ENCODE assay signal across 20 mouse cellular contexts in genomic region chr3:94921104-94921503, GRCm38 (mm10). TPM values are rescaled to one million over a fixed set of nuclear protein-coding genes. Genes with fewer than 3 reads are reported as not detected.
A peak's percentile ranks its signal among the peaks of the same experiment; 100 is the strongest.
DNase-seq lines count a peak whose midpoint lies in the region; ATAC-seq lines count a peak whose summit lies in the region.
"Had no signal": no experiment of that assay in that cellular context is flagged by ENCODE, and none has a peak within 500 bp of the region (broad histone marks: within the 10 kb centered on the region; RNA-seq: fewer than 3 reads in every experiment).

No protein-coding gene starts in this region.

- no peak overlapping the region for H3K4me3 ChIP-seq in forebrain, embryonic 14.5 days (ENCODE audit: low read depth, low read length)
- no peak overlapping the region for H3K4me3 ChIP-seq in forebrain, embryonic 13.5 days
- H3K4me3 ChIP-seq in kidney, embryonic 16.5 days (ENCODE audit: low read length) = no peak overlapping the region
- H3K4me3 ChIP-seq: erythroblast, embryonic 14.5 days; forebrain, embryonic 15.5 days; hindbrain, embryonic 12.5 days; midbrain, embryonic 12.5 days; neural tube, embryonic 13.5 days; stomach, embryonic 15.5 days had no signal

- no peaks in the 10 kb centered on the region for H3K9me3 ChIP-seq in forebrain, embryonic 14.5 days (replicated peaks; ENCODE audit: control insufficient read depth, low read length)
- H3K9me3 ChIP-seq in forebrain, embryonic 13.5 days (replicated peaks) = no peaks in the 10 kb centered on the region
- no peaks in the 10 kb centered on the region for H3K9me3 ChIP-seq in kidney, embryonic 16.5 days (ENCODE audit: low read length)
- H3K9me3 ChIP-seq: forebrain, embryonic 15.5 days; hindbrain, embryonic 12.5 days; midbrain, embryonic 12.5 days; neural tube, embryonic 13.5 days; stomach, embryonic 15.5 days had no signal

- ATAC-seq in forebrain, embryonic 14.5 days = no peak
- no peak for ATAC-seq in forebrain, embryonic 13.5 days
- ATAC-seq in kidney, embryonic 16.5 days (ENCODE audit: low FRiP score, low TSS enrichment) = no peak
- ATAC-seq: forebrain, embryonic 15.5 days; liver, postnatal 0 days had no signal

- H3K27me3 ChIP-seq in forebrain, embryonic 14.5 days (replicated peaks; ENCODE audit: control insufficient read depth, insufficient read depth, low read length) = no peaks in the 10 kb centered on the region
- no peaks in the 10 kb centered on the region for H3K27me3 ChIP-seq in forebrain, embryonic 13.5 days
- no peaks in the 10 kb centered on the region for H3K27me3 ChIP-seq in kidney, embryonic 16.5 days (ENCODE audit: insufficient read depth, low read length)
- H3K27me3 ChIP-seq: forebrain, embryonic 15.5 days; hindbrain, embryonic 12.5 days; midbrain, embryonic 12.5 days; neural tube, embryonic 13.5 days; stomach, embryonic 15.5 days had no signal

- H3K9ac ChIP-seq in forebrain, embryonic 14.5 days (ENCODE audit: low read length) = no peak overlapping the region
- H3K9ac ChIP-seq in forebrain, embryonic 13.5 days = no peak overlapping the region
- H3K9ac ChIP-seq in kidney, embryonic 16.5 days (replicated peaks; ENCODE audit: low read length) = no peak overlapping the region
- H3K9ac ChIP-seq: forebrain, embryonic 15.5 days; hindbrain, embryonic 12.5 days; liver, postnatal 0 days; midbrain, embryonic 12.5 days; neural tube, embryonic 13.5 days; stomach, embryonic 15.5 days had no signal

- H3K27ac ChIP-seq in forebrain, embryonic 14.5 days (ENCODE audit: low read depth, low read length) = no peak overlapping the region
- no peak overlapping the region for H3K27ac ChIP-seq in forebrain, embryonic 13.5 days
- no peak overlapping the region for H3K27ac ChIP-seq in kidney, embryonic 16.5 days (ENCODE audit: low read length)
- H3K27ac ChIP-seq: forebrain, embryonic 15.5 days; hindbrain, embryonic 12.5 days; midbrain, embryonic 12.5 days; neural tube, embryonic 13.5 days; stomach, embryonic 15.5 days had no signal

- 46% methylated on average over 3 of the region's 3 CpGs for WGBS in forebrain, embryonic 14.5 days
- WGBS in forebrain, embryonic 13.5 days = 47% methylated on average over 3 of the region's 3 CpGs
- 49% methylated on average over 3 of the region's 3 CpGs for WGBS in kidney, embryonic 16.5 days

- H3K36me3 ChIP-seq in forebrain, embryonic 14.5 days (ENCODE audit: control insufficient read depth, insufficient read depth, low read length) = no peaks in the 10 kb centered on the region
- H3K36me3 ChIP-seq in forebrain, embryonic 13.5 days (ENCODE audit: poor library complexity, severe bottlenecking) = no peaks in the 10 kb centered on the region
- no peaks in the 10 kb centered on the region for H3K36me3 ChIP-seq in kidney, embryonic 16.5 days (ENCODE audit: insufficient read depth, low read length)
- H3K36me3 ChIP-seq: forebrain, embryonic 15.5 days; hindbrain, embryonic 12.5 days; midbrain, embryonic 12.5 days; neural tube, embryonic 13.5 days; stomach, embryonic 15.5 days had no signal

- DNase-seq in forebrain, embryonic 14.5 days (ENCODE audit: low spot score) = peak; percentile 17
- peak; percentile 34 to 45 for DNase-seq in kidney, postnatal 4 days
- DNase-seq in ovary, adult 18-20 months (ENCODE audit: low spot score) = peak; percentile 51
- DNase-seq in ovary, postnatal 10 days (ENCODE audit: low spot score) = no peak
- DNase-seq in yolk sac, embryonic 10.5 days (ENCODE audit: low spot score) = no peak
- DNase-seq: adrenal gland, postnatal 36 days; cerebellum, adult 2 months; gastrocnemius, postnatal 14 days; heart, postnatal 14 days; liver, postnatal 0 days; lung, postnatal 4 days; right cerebral cortex, postnatal 25 days had no signal

- no peak overlapping the region for H3K4me2 ChIP-seq in forebrain, embryonic 14.5 days (ENCODE audit: low read length)
- no peak overlapping the region for H3K4me2 ChIP-seq in forebrain, embryonic 13.5 days
- H3K4me2 ChIP-seq in kidney, embryonic 16.5 days (replicated peaks; ENCODE audit: low read depth, low read length) = no peak overlapping the region
- H3K4me2 ChIP-seq: forebrain, embryonic 15.5 days; hindbrain, embryonic 12.5 days; midbrain, embryonic 12.5 days; neural tube, embryonic 13.5 days; stomach, embryonic 15.5 days had no signal

- H3K4me1 ChIP-seq in forebrain, embryonic 14.5 days (ENCODE audit: control insufficient read depth, insufficient read depth, low read length) = no peaks in the 10 kb centered on the region
- no peaks in the 10 kb centered on the region; the same call in 1 of the 2 replicates for H3K4me1 ChIP-seq in forebrain, embryonic 13.5 days
- H3K4me1 ChIP-seq in kidney, embryonic 16.5 days (ENCODE audit: insufficient read depth, low read length) = peaks cover 16% of the 10 kb centered on the region
- H3K4me1 ChIP-seq: forebrain, embryonic 15.5 days; hindbrain, embryonic 12.5 days; neural tube, embryonic 13.5 days had no signal

RNA-seq across cellular contexts. Expression of gene Selenbp1, which starts 11.8 kb away (rescaled TPM):
- polyA plus RNA-seq in forebrain, embryonic 14.5 days (2014; fragmentation: Nextera tagmentation; extraction: Ambion mirVana) = 10.0 TPM in 2 replicates
- polyA plus RNA-seq in forebrain, embryonic 13.5 days (2015; fragmentation: Nextera tagmentation; extraction: Ambion mirVana) = 7.6 and 9.0 TPM in 2 replicates
- polyA plus RNA-seq in kidney, embryonic 16.5 days (2015; fragmentation: Nextera tagmentation; extraction: Ambion mirVana) = 88.7 and 105 TPM in 2 replicates

RNA-seq across cellular contexts. Expression of gene Rfx5, which starts 32.8 kb away (rescaled TPM):
- 5.6 and 5.9 TPM in 2 replicates for polyA plus RNA-seq in forebrain, embryonic 14.5 days (2014; fragmentation: Nextera tagmentation; extraction: Ambion mirVana)
- 4.3 TPM in 2 replicates for polyA plus RNA-seq in forebrain, embryonic 13.5 days (2015; fragmentation: Nextera tagmentation; extraction: Ambion mirVana)
- 10.0 and 10.5 TPM in 2 replicates for polyA plus RNA-seq in kidney, embryonic 16.5 days (2015; fragmentation: Nextera tagmentation; extraction: Ambion mirVana)
- polyA plus RNA-seq: erythroblast, embryonic 14.5 days had no signal

RNA-seq across cellular contexts. Expression of gene Psmb4, which starts 34.3 kb away (rescaled TPM):
- polyA plus RNA-seq in forebrain, embryonic 14.5 days (2014; fragmentation: Nextera tagmentation; extraction: Ambion mirVana) = 438 and 518 TPM in 2 replicates
- 390 and 393 TPM in 2 replicates for polyA plus RNA-seq in forebrain, embryonic 13.5 days (2015; fragmentation: Nextera tagmentation; extraction: Ambion mirVana)
- polyA plus RNA-seq in kidney, embryonic 16.5 days (2015; fragmentation: Nextera tagmentation; extraction: Ambion mirVana) = 341 and 366 TPM in 2 replicates

RNA-seq across cellular contexts. Expression of gene Pi4kb, which starts 53.4 kb away (rescaled TPM):
- polyA plus RNA-seq in forebrain, embryonic 14.5 days (2014; fragmentation: Nextera tagmentation; extraction: Ambion mirVana) = 28.8 and 31.0 TPM in 2 replicates
- polyA plus RNA-seq in forebrain, embryonic 13.5 days (2015; fragmentation: Nextera tagmentation; extraction: Ambion mirVana) = 23.6 and 25.5 TPM in 2 replicates
- 25.0 and 30.3 TPM in 2 replicates for polyA plus RNA-seq in kidney, embryonic 16.5 days (2015; fragmentation: Nextera tagmentation; extraction: Ambion mirVana)

Comparison
In these comparisons a context has a peak if more than half of its experiments do, and no peak if none do; other contexts are left out.
1. DNase-seq: peak in forebrain, embryonic 14.5 days (single experiment), kidney, postnatal 4 days (2 of 2) and ovary, adult 18-20 months (single experiment); none in ovary, postnatal 10 days (single experiment) and yolk sac, embryonic 10.5 days (single experiment).